Mouse (Mus musculus) effector memory CD4-positive, alpha-beta T cell, adult 7 months (primary cell): ENCODE measurements around the gene Gm8906. TPM values are rescaled to one million over a fixed set of nuclear protein-coding genes. Genes with fewer than 3 reads are reported as not detected.

ENCODE experiments used
- polyA plus RNA-seq: library from polyadenylated mRNA; unstranded; fragments of 100-300 nt; shearing (Covaris generic); gene quantifications from one replicate; pipeline ENCODE4 v1.2.1, GENCODE M21; 2017

Gene Gm8906
- polyA plus RNA-seq: not detected

GRCm38 (mm10) chr5:11502385-11502784 is at the start of gene Gm8906:
Gm8906 (plus strand) TSS chr5:11502685.

Other genes starting within 250 kb of the Gm8906 start
- gene Gm8890, start 246.7 kb upstream of the Gm8906 start, polyA plus RNA-seq: not detected
- 0.77 TPM for gene Speer1, start 161.2 kb upstream of the Gm8906 start, polyA plus RNA-seq
- not detected for gene Gm8897, start 86.3 kb upstream of the Gm8906 start, polyA plus RNA-seq
- gene Gm6460, start 92.2 kb downstream of the Gm8906 start, polyA plus RNA-seq: not detected
- gene Gm8922, start 179.3 kb downstream of the Gm8906 start, polyA plus RNA-seq: 1.3 TPM